Mouse (Mus musculus): ENCODE data around the gene Zdhhc1.

DNA sequence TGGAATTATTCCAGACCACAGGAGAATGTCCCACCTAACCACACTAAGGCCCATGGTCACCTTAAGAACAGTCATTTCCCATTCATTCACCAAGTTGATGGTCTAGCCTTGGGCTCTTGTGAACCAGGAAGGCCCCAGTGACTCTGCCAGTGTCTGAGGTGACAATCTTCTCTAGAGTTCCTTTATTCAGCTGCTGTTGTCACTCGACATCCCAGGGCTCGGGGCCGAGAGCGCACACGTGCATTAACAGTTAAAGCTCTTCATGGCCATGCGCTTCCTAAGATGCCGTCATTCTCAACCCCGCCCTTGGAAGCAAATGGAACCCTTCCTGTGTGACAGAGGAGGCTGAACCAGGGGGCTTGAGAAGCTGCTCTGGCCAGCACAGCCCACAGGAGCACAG, 14.6 kb downstream of the Zdhhc1 start:
- TF ChIP-seq CTCF (IDR thresholded peaks at IDR 0.05; ENCODE audit: extremely low read depth, insufficient read length, insufficient replicate concordance, low read depth, low read length) (no peak), POLR2A (IDR thresholded peaks at IDR 0.05; ENCODE audit: low read depth, low read length) (no peak)

Data from small intestine, adult 2 months (tissue).